9 mouse cellular contexts compared by ENCODE assay signal in the genomic region with DNA sequence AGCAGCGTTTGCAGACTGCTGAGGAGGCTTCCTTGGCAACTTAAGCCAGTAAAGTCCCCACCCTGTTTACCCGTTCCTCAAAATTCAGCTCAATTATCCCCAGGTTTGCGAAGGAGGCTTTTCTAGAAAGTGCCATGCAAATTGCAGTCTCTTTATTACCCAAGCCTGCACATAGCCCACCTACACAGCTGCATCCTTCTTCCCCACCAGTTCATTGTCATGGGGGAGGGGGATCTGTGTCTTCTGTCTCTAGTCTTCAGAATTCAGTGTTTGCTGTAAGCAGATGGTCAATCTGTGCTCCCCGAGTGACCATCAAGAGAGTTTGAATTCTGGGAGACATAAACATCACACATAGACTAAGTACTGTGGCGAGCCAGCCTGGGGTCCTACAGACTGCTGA. TPM values are rescaled to one million over a fixed set of nuclear protein-coding genes. Genes with fewer than 3 reads are reported as not detected.
DNase-seq lines count a peak whose midpoint lies in the region; ATAC-seq and TF ChIP-seq lines count a peak whose summit lies in the region.
"Had no signal": no experiment of that assay in that cellular context is flagged by ENCODE, and none has a peak within 500 bp of the region (broad histone marks: within the 10 kb centered on the region; RNA-seq: fewer than 3 reads in every experiment).

No protein-coding gene starts in this region.

- no peak overlapping the region for H3K27ac ChIP-seq in heart, embryonic 16.5 days (ENCODE audit: low read length)
- H3K27ac ChIP-seq in hindbrain, postnatal 0 days, result no peak overlapping the region
- H3K27ac ChIP-seq in midbrain, embryonic 16.5 days (ENCODE audit: low read length), result no peak overlapping the region

- H3K4me3 ChIP-seq in heart, embryonic 16.5 days (ENCODE audit: low read length), result peak overlapping the region; percentile 58
- peak overlapping the region; percentile 50 for H3K4me3 ChIP-seq in hindbrain, postnatal 0 days (ENCODE audit: low read length)
- peak overlapping the region; percentile 55 for H3K4me3 ChIP-seq in midbrain, embryonic 16.5 days (ENCODE audit: low read depth, low read length)

- peak overlapping the region; percentile 84 for H3K4me2 ChIP-seq in heart, embryonic 16.5 days (ENCODE audit: low read depth, low read length)
- H3K4me2 ChIP-seq in hindbrain, postnatal 0 days (ENCODE audit: low read depth, low read length), result peak overlapping the region; percentile 94
- peak overlapping the region; percentile 95 for H3K4me2 ChIP-seq in midbrain, embryonic 16.5 days (ENCODE audit: low read length)

- no peaks in the 10 kb centered on the region for H3K27me3 ChIP-seq in heart, embryonic 16.5 days (ENCODE audit: control insufficient read depth, insufficient read depth, low read length)
- no peaks in the 10 kb centered on the region for H3K27me3 ChIP-seq in hindbrain, postnatal 0 days (ENCODE audit: insufficient read depth, low read length)
- H3K27me3 ChIP-seq in midbrain, embryonic 16.5 days (ENCODE audit: control insufficient read depth, insufficient read depth, low read depth, low read length), result no peaks in the 10 kb centered on the region

- no peak for ATAC-seq in heart, embryonic 16.5 days (replicated peaks; ENCODE audit: extremely low read depth, insufficient read depth, low FRiP score)
- no peak for ATAC-seq in hindbrain, postnatal 0 days
- ATAC-seq in midbrain, embryonic 16.5 days, result no peak

- no peak for DNase-seq in heart, postnatal 14 days
- peak; percentile 41 for DNase-seq in embryo, embryonic 11 days
- no peak for DNase-seq in hindbrain, postnatal 0 days (ENCODE audit: low spot score)
- DNase-seq in kidney, adult 18-20 months, result no peak
- no peak for DNase-seq in adrenal gland, postnatal 25 days
- no peak for DNase-seq in right cerebral cortex, adult 18-20 months
- DNase-seq: kidney, adult 11 months had no signal

- TF ChIP-seq CTCF in hindbrain, postnatal 0 days (IDR thresholded peaks at IDR 0.05; ENCODE audit: low read depth), result no peak

- intact Hi-C loops in heart, postnatal 14 days (cut with DNase I), result no loop called here

- H3K4me1 ChIP-seq in heart, embryonic 16.5 days (ENCODE audit: control insufficient read depth, insufficient read depth, low read length), result peaks cover 12% of the 10 kb centered on the region
- peaks cover 5% of the 10 kb centered on the region for H3K4me1 ChIP-seq in hindbrain, postnatal 0 days (ENCODE audit: insufficient read depth, low read length)
- H3K4me1 ChIP-seq in midbrain, embryonic 16.5 days (ENCODE audit: control insufficient read depth, insufficient read depth, low read length), result peaks cover 14% of the 10 kb centered on the region

- H3K9ac ChIP-seq in heart, embryonic 16.5 days (ENCODE audit: low read length), result peak overlapping the region; percentile 82
- H3K9ac ChIP-seq in hindbrain, postnatal 0 days (replicated peaks; ENCODE audit: low read length), result 0 out of 2 replicates have a peak overlapping the region, but pooled peaks have one; percentile 15
- H3K9ac ChIP-seq in midbrain, embryonic 16.5 days (ENCODE audit: low read depth, low read length), result 0 out of 2 replicates have a peak overlapping the region, but pooled peaks have one; percentile 72

- H3K36me3 ChIP-seq in heart, embryonic 16.5 days (ENCODE audit: control insufficient read depth, insufficient read depth), result peaks cover 19% of the 10 kb centered on the region
- no peaks in the 10 kb centered on the region for H3K36me3 ChIP-seq in hindbrain, postnatal 0 days (ENCODE audit: insufficient read depth, low read length)
- H3K36me3 ChIP-seq in midbrain, embryonic 16.5 days (ENCODE audit: control insufficient read depth, insufficient read depth, low read length), result no peaks in the 10 kb centered on the region

- H3K9me3 ChIP-seq in heart, embryonic 16.5 days (replicated peaks; ENCODE audit: control insufficient read depth, low read length), result no peaks in the 10 kb centered on the region
- no peaks in the 10 kb centered on the region for H3K9me3 ChIP-seq in hindbrain, postnatal 0 days (ENCODE audit: low read length)
- H3K9me3 ChIP-seq in midbrain, embryonic 16.5 days (replicated peaks; ENCODE audit: control insufficient read depth, low read length, poor library complexity, severe bottlenecking), result no peaks in the 10 kb centered on the region

- WGBS in heart, embryonic 16.5 days, result 29% methylated on average over 5 of the region's 5 CpGs
- WGBS in hindbrain, postnatal 0 days, result 23% methylated on average over 5 of the region's 5 CpGs
- WGBS in midbrain, embryonic 16.5 days, result 25% methylated on average over 5 of the region's 5 CpGs

RNA-seq across cellular contexts. Expression of gene Tmem98, which starts 1.2 kb away (rescaled TPM):
- 83.0 and 83.5 TPM in 2 replicates for polyA plus RNA-seq in heart, embryonic 16.5 days (2015; fragmentation: Nextera tagmentation; extraction: Ambion mirVana)
- 10 to 100 TPM; 17.7 to 18.6 TPM for total RNA-seq in heart, postnatal 14 days (2021)
- 19.8 and 23.0 TPM in 2 replicates for total RNA-seq in hindbrain, postnatal 0 days (2014; rRNA removed)
- 20.0 and 20.6 TPM in 2 replicates for polyA plus RNA-seq in hindbrain, postnatal 0 days (2015; fragmentation: Nextera tagmentation; extraction: Ambion mirVana)
- polyA plus RNA-seq in midbrain, embryonic 16.5 days (2015; fragmentation: Nextera tagmentation; extraction: Ambion mirVana), result 18.6 and 19.6 TPM in 2 replicates
- total RNA-seq in adrenal gland, postnatal 25 days (2021), result 65.1 and 67.8 TPM in 2 replicates

RNA-seq across cellular contexts. Expression of gene Myo1d, which starts 31.3 kb away (rescaled TPM):
- 7.4 and 7.5 TPM in 2 replicates for polyA plus RNA-seq in heart, embryonic 16.5 days (2015; fragmentation: Nextera tagmentation; extraction: Ambion mirVana)
- total RNA-seq in heart, postnatal 14 days (2021), result 10 to 100 TPM; 13.0 to 14.6 TPM
- total RNA-seq in hindbrain, postnatal 0 days (2014; rRNA removed), result 1.4 and 2.6 TPM in 2 replicates
- 1.8 and 2.0 TPM in 2 replicates for polyA plus RNA-seq in hindbrain, postnatal 0 days (2015; fragmentation: Nextera tagmentation; extraction: Ambion mirVana)
- 2.7 and 2.9 TPM in 2 replicates for polyA plus RNA-seq in midbrain, embryonic 16.5 days (2015; fragmentation: Nextera tagmentation; extraction: Ambion mirVana)
- 82.4 and 88.1 TPM in 2 replicates for total RNA-seq in adrenal gland, postnatal 25 days (2021)

RNA-seq across cellular contexts. Expression of gene Spaca3, which starts 47.0 kb away (rescaled TPM):
- not detected in 2 replicates for polyA plus RNA-seq in heart, embryonic 16.5 days (2015; fragmentation: Nextera tagmentation; extraction: Ambion mirVana)
- not detected for total RNA-seq in heart, postnatal 14 days (2021)
- not detected in 2 replicates for total RNA-seq in hindbrain, postnatal 0 days (2014; rRNA removed)
- polyA plus RNA-seq in hindbrain, postnatal 0 days (2015; fragmentation: Nextera tagmentation; extraction: Ambion mirVana), result not detected in 2 replicates
- not detected in 2 replicates for polyA plus RNA-seq in midbrain, embryonic 16.5 days (2015; fragmentation: Nextera tagmentation; extraction: Ambion mirVana)
- not detected in 2 replicates for total RNA-seq in adrenal gland, postnatal 25 days (2021)

Comparison
In these comparisons a context has a peak if more than half of its experiments do, and no peak if none do; other contexts are left out.
1. H3K9ac ChIP-seq: peak in every context shown above with its lines; median percentile 82 in heart, embryonic 16.5 days; 72 in midbrain, embryonic 16.5 days; 15 in hindbrain, postnatal 0 days.